Mouse (Mus musculus): ENCODE results near the gene Tll2.

Gene Tll2

DNA sequence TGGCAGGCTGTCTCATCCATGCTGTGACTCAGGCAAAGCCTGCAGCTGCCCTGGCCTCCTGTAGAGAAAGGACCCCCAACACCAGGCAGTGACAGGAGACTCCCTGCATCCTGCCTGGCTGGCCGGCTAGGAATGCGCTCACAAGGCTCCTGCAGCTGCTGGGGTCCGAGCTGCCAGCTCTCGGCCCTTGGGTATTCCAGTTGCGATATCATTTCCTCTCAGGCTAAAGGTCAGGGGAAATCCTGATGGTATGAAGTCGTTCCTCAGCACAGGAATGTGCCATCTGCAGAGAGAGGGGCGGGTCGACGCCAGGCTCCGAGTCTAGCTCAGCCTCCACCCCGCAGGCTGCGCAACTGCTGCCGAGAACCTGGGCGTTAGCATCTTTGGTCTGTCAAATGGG lies 46.2 kb downstream of the Tll2 start:
- peak; percentile 38 for DNase-seq (ENCODE audit: low read depth, low spot score)

GRCm38 (mm10) chr19:41154681-41155080 lies 52.0 kb downstream of the Tll2 start:
- peak; percentile 53 for DNase-seq (ENCODE audit: low read depth, low spot score)

- no peak for DNase-seq (ENCODE audit: low read depth, low spot score)
Measured at GRCm38 (mm10) chr19:41152462-41152861, 54.2 kb downstream of the Tll2 start.

- DNase-seq (ENCODE audit: low read depth, low spot score) = no peak
Measured at GRCm38 (mm10) chr19:41152016-41152370, 54.6 kb downstream of the Tll2 start.

DNA sequence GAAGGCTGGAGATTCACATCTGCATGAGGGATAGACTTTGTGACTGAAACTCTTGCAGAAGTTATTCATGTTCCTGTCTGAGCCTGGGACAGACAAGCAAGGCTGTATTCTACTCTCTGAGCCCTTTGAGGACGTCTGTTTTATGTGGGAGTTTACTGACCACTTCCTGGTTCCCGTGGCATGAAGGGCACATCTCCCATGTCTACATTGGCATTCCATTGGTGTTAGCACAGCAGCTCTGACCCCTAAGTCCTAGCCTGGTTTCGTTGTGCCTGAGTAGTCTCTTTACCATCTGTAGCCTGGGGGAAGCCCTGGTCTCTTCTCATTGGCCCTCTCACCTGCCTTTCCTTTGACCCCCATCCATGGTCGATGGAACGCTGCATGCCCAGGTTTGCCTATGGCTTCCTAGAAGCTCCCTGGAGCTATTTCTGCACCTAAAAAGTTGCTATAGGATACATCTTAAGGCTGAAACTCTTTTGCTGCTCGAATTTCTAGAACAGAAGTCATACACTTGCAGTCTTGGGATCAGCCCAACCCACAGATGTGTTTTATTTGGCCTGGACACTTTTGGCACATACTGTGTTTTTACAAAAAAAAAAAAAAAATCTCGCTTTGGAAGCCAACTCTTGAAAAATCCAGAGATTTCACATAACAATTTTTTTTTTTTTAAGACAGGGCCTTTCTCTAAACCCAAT lies 55.2 kb downstream of the Tll2 start:
- DNase-seq (ENCODE audit: low read depth, low spot score) = no peak

- DNase-seq (ENCODE audit: low read depth, low spot score) = no peak
Measured at GRCm38 (mm10) chr19:41140961-41141360, 65.7 kb downstream of the Tll2 start.

- peak; percentile 29 for DNase-seq (ENCODE audit: low read depth, low spot score)
Measured at GRCm38 (mm10) chr19:41139629-41140028, 67.0 kb downstream of the Tll2 start.

DNA sequence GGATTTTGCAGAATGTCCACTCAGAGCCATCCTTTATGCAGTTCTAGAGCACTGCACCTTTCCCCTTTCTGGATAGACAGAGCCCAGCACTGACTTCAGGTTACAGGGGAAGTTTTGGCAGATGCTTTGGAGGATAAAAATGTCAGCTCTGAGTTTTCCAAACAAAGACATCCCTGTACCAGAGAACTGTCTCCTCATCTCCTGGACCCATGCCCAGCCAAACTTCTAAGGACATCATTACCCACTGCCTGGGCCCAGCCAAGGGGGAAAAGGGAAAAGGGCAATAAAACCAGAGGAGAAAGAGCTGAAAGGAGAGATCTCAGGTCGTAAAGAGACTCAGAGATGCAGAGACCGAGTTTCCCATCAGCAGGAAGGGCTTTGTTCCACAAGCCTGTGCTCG lies 83.6 kb downstream of the Tll2 start:
- no peak for DNase-seq (ENCODE audit: low read depth, low spot score)

- no peak for DNase-seq (ENCODE audit: low read depth, low spot score)
Measured at GRCm38 (mm10) chr19:41119924-41120323, 86.7 kb downstream of the Tll2 start.

GRCm38 (mm10) chr19:41118346-41118745 lies 88.3 kb downstream of the Tll2 start:
- no peak for DNase-seq (ENCODE audit: low read depth, low spot score)

DNA sequence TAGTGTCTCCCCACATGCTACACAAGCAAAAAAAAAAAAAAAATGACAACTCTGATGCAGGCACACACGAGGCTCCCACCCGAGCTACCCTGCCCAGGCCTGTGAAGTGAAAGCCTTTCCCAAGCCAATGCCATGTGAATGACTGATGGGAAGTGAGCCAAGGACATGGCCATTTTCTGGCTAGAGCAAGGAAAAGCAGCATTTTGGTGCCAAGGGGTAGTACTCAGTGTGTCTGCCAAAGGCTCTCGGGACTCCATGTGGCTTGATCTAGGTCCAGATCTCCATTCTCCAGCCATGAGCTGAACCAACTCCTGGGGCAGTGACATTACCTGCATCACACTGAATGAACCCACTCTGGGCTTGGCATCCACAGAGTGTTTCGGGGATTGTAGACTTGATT lies 89.3 kb downstream of the Tll2 start:
- no peak for DNase-seq (ENCODE audit: low read depth, low spot score)

- no peak for DNase-seq (ENCODE audit: low read depth, low spot score)
Measured at GRCm38 (mm10) chr19:41114611-41115010, 92.0 kb downstream of the Tll2 start.

DNA sequence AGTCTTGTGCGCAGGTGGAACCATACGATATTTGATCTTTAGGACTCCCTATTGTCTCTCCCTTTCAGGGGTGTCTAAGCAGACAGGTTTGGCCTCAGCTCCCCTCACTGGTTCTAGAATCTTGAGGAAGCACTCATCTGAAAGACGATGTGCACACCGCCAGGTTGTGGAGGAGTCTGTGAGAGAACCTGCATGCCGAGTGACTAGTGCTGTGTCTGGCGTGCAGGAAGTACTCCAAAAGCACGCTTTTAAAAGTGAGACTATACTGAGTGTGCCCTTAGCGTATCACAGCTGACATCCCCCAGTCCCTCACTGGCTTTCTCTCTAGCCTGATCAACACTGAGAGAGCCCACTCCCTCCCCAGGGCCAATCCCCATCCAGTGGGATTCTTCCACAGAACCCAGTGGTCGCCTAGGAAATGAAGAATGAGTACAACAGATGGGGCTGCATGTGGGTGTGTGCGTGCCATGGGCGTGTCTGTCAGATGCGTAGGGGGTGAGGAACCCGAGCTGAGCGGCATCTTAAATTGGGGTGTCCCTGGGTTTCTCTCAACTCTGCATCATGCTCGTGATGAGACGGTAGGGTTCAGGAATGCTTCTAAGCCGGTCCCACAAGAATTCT lies 92.6 kb downstream of the Tll2 start:
- DNase-seq (ENCODE audit: low read depth, low spot score) = no peak

GRCm38 (mm10) chr19:41112609-41113008 lies 94.0 kb downstream of the Tll2 start:
- DNase-seq (ENCODE audit: low read depth, low spot score) = peak; percentile 23

DNA sequence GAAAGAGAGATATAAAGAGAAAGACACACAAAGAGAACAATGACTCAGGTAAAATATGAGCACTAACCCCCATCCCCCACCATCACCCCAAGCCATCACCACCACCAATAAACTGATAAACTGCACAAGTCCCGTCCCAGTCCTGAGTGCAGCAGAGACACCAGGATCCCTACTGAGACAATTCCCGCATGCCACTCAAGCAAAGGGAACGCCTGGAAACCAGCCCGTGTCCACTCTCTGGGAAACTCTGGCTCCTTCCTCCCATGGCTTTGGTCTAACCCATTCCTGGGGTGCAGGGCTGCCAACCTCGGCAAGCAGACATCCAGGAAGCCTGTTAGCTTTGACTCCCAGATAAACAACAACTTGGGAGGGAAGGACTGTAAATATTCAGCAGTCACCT lies 96.6 kb downstream of the Tll2 start:
- DNase-seq (ENCODE audit: low read depth, low spot score) = no peak

GRCm38 (mm10) chr19:41109496-41109895 lies 97.1 kb downstream of the Tll2 start:
- no peak for DNase-seq (ENCODE audit: low read depth, low spot score)

DNA sequence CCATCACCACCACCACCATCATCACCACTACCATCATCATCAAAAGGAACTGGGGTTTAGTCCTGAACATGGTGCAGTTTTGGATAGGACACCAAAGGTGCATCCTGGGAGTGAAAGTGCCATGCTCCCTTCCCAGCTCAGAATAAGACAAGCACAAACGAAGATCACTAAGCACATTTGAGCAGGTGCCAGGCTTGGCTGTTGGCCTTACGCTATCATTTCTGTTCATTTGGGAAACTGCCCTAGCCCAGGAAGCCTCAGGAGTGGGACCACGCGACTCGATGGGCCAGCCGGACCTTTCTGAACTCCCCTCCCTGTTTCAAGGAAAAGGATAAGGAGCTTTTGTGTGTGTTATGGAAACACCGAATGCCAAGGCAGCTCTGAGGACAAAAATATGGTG lies 98.0 kb downstream of the Tll2 start:
- no peak for DNase-seq (ENCODE audit: low read depth, low spot score)

DNA sequence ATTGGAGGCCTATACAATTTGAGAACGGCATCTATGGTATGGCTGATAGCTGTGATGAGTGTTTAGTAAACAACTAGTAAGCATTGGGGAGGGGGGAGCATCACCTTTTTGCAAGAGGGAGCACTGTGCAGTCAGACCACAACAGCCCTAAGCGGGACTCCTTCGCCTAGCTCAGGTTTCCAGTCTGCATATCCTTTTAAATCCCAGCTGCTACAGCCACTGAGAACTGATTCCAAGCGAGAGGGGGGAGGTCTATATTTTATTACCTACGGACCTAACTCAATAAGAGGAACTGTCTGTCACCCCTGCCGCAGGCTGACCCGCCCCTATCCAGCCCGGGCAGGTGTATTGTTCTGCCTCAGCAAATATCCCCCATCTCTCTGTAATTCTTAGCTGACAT lies 99.1 kb downstream of the Tll2 start:
- no peak for DNase-seq (ENCODE audit: low read depth, low spot score)

- DNase-seq (ENCODE audit: low read depth, low spot score) = peak; percentile 62
Measured at GRCm38 (mm10) chr19:41104922-41105321, 101.7 kb downstream of the Tll2 start.

DNA sequence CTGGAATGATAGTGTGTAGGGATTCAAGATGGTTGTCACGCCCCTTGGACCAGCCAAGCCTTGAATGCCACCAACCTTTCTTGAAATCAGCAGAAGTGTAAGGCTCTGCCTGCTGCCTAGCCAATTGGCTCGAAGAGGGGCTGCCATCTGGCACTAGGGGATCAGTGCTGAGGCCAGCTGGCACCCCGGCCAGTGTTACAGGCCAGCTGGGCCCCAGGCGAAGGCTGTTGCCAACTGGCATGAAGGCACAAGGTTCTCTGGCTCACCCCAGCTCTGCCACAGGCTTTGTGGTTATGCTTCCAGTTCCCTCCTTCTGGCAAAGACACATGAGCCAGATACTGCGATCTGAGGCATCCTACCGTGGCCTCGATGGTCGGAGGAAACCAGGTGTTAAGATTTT lies 105.2 kb downstream of the Tll2 start:
- no peak for DNase-seq (ENCODE audit: low read depth, low spot score)

GRCm38 (mm10) chr19:41100863-41101262 lies 105.8 kb downstream of the Tll2 start:
- no peak for DNase-seq (ENCODE audit: low read depth, low spot score)

DNA sequence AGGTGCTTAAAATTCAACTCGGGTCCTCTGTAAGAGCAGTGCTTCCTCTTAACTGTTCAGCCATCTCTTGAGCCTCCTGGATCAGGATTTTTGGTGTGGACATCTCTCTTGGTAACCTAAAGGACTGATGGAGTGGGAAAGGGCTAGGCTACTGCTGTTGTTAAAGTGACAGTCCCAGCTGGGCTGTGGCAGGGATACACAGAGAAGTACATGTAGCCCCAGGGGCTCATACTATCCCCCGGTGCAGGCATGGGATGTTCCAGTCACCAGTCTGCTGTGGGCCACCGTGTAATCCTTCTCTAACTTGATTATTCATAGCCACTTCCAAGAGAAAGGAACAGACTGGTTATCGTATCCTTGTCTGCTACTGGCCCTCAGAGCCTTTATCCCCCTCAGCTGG lies 109.6 kb downstream of the Tll2 start:
- no peak for DNase-seq (ENCODE audit: low read depth, low spot score)

- no peak for DNase-seq (ENCODE audit: low read depth, low spot score)
Measured at GRCm38 (mm10) chr19:41091901-41092300, 114.7 kb downstream of the Tll2 start.

DNA sequence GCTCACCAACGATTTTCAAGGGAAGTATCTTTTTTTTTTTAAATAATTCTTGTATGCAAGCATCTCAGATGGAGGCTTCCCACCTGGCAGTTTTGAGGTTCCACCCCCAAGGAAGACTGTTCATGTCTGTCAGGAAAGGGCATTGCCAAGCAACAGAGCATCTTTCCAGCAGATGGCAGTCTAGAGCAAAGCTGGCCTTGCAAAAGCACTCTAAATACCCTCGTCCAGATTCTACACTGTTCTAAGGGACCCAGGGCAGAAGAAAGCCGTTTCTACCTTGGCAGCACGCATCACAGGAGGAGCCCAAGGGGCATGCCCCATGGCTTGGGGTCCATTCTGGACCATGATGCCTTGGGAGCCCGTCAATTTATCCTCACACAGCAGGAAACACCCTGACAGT lies 116.8 kb downstream of the Tll2 start:
- peak; percentile 74 for DNase-seq (ENCODE audit: low read depth, low spot score)

Measured in forelimb bud, embryonic 11.5 days (tissue).